Mouse (Mus musculus): ENCODE results near the gene Cntnap2.

The Cntnap2 gene

DNA sequence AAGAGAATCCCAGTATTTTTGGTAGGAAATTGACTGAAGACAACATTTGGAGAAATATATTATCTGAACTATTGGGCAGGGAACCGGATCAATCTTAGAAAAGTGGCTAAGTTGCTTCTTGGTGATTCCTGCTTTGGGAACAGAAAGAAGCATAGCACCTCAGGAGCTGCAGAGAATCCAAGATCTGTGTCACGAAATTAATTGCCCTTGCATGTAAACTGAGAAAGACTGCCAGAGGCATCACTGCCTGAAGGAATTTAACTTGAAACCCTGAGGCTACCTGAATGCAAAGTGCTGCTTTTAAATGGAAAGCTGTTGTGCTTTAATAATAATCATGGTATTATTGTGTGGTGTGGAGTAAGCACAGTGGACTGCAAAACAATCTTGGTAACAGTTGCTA lies 286.2 kb downstream of the Cntnap2 start:
- no peak for DNase-seq

DNA sequence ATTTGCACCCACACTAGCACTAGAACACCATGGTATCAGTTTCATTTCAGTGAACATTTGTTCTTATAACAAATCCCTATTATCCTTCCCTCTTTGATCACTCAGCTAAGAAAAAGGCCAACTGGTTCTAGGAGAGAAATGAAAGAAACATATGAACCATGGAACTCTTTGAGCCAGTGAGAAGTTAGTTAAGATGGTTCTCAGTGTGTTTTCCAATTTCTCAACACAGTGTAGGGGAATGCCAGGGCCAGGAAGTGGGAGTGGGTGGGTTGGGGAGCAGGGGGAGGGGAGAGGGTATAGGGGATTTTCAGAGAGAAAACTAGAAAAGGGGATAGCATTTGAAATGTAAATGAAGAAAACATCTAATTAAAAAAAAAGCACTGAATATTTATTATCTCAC lies 286.8 kb downstream of the Cntnap2 start:
- DNase-seq: no peak

- DNase-seq: no peak
Observed at GRCm38 (mm10) chr6:45366442-45366841, 307.3 kb downstream of the Cntnap2 start.

DNA sequence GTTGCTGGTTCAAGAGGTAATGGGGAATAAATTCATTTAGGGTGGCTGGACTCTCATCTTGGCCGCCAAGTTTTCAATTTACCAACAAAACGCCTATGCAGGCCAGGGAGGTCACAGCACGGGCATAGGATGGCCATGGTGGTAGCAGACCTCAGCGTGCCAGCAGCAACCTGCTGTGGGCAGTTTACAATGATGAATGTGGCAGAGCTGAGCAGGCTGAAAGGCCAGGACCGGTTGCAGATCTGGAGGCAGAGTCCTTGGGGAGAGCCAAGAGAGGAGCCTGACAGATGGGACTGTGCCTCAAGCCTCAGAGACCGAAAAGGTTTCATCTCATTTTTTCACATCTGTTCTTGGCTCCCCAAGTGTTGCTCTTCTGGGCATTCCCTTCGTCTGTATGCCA lies 322.0 kb downstream of the Cntnap2 start:
- no peak for DNase-seq

- no peak for DNase-seq
Observed at GRCm38 (mm10) chr6:45389034-45389433, 329.9 kb downstream of the Cntnap2 start.

- no peak for DNase-seq
Observed at GRCm38 (mm10) chr6:45413629-45414028, 354.5 kb downstream of the Cntnap2 start.

- no peak for DNase-seq
Observed at GRCm38 (mm10) chr6:45455424-45455823, 396.3 kb downstream of the Cntnap2 start.

DNA sequence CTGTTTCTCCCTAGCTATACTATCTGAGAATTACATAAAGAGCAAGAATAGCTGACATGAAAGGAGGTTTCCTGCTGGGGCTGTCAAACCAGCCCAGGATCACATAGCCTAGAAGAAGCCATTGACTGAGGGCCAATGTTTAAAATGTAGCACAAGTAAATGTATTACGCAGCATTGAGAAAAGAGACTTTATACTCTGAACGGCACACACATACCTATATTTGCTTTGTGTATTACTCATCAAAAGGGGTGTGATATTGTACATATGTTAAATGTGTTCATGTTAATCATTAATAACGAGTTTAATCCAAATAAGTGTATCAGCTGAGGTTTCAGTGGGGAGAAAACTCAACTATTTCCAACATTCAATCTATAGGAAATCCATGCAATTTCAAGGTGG lies 459.1 kb downstream of the Cntnap2 start:
- DNase-seq: no peak

DNA sequence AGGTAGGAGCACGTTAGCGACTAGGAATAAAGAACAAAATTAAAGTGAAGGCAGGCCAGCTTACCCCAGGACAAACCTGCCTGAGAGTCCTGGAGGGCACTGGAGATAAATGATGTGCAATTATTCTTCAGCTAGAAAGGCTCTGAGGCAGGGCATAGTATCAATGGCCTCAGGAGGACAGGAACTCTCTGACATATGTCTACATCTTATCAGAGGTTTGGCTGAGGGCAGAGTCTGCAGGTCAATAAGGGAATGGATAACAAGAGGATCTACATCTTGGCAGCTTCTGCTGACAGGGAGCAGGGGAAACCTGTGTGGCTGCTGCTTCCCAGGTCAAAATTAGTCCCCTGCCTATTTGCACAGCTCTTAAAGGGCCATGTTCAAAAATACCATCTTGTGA lies 477.8 kb downstream of the Cntnap2 start:
- no peak for DNase-seq

DNA sequence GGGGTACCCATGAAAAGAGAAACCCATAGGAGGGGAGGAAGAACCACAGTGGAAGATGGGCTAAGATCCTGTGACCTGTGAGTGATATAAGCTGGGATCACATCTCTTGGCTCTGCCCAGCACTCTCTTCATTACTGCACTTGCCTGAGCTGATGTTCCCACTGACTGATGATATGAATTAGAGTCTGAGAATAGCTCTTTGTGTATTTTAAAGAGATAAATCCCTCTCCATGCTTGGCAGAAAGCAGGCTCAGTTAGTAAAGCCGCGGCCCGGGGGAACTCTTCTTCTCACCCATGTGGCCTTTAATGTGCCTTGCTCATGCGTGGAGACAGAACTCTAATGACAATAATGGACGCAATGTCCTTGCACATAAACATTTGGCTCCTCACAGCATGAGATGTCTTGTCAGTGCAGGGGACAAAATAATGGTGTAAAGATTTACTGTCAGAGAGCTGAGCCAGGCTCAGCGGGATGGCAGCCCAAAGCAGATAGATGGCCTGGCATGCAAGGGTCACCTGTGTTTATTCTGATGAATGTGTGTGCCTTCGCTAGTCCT lies 485.2 kb downstream of the Cntnap2 start:
- no peak for DNase-seq

DNA sequence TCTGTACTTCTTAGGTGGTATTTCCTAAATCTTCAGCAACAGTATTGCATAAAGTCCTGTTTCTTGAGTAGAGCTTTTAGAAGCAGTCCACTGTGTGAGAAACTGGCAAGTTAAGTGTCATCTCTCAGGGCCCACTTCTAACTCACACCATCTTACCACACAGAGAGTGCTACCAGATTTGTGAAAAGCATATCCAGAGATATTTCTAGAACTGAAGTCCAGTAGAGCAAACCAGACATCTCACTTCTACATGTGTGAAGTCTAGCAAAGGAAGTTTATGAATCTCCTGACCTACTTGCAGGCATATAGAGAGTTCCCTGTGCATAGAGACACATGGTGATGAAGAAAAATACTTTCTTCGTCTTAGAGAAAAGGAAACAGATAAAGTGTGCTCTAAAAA lies 500.6 kb downstream of the Cntnap2 start:
- no peak for DNase-seq

GRCm38 (mm10) chr6:45584467-45585094 lies 525.4 kb downstream of the Cntnap2 start:
- DNase-seq: no peak

DNA sequence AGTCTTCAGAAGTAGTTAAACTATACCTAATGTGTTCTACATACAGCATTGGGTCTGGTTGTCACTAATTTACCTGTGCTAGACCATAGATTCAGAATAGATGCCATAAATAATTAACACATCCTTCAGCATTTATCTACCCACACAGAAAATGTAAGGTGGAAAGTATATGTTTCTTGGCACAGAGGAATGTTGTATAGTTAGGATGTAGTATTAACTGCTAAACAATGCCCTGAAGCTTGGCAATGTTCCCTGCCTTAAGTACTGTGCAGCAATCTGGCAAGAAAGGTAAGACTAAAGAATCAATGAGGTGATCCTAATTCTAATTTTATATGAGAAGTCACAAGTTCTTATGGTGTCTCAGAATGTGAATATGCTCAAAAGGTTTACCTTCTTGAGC lies 529.9 kb downstream of the Cntnap2 start:
- no peak for DNase-seq

GRCm38 (mm10) chr6:45647017-45647416 lies 587.9 kb downstream of the Cntnap2 start:
- no peak for DNase-seq

DNA sequence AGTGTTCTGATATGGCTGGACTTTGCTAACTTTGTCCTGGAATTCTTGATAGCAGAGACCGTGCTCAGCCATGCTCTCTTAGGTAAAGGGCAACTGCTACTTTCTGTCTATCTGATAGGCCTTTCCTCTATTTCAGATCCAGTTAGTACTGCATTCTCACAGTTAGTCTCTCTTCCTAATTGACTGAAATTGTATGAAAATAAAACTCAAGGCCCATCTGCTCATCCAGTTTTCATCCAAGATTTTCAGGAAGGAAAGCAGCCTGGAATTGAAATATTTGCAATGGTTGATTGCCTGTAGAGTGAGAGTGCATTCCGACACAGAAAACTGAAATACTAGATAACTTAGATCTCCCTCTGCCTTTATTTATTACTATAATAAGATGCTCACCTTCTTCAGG lies 589.3 kb downstream of the Cntnap2 start:
- no peak for DNase-seq

DNA sequence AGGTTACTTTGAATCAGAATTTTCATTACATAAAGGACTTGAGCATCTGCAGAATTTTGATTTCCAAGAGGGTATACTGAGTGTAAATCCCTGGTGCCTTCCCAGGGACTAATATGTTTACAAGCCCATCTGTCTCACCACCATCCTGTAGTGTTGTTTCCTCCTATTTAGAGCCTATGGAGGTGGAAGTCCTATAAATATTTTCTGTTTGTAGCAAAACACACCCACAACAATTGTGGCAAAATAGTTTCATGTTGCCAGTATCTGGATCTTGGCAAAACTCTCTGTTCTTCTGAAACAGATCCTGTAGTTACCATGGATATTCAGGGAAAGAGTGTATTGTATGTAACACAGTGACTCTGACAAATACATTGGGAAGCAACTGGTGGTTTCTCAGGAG lies 641.1 kb downstream of the Cntnap2 start:
- DNase-seq: no peak

GRCm38 (mm10) chr6:45791612-45792011 lies 732.5 kb downstream of the Cntnap2 start:
- DNase-seq: peak; percentile 71

- DNase-seq: no peak
Observed at GRCm38 (mm10) chr6:45841626-45842341, 782.6 kb downstream of the Cntnap2 start.

DNA sequence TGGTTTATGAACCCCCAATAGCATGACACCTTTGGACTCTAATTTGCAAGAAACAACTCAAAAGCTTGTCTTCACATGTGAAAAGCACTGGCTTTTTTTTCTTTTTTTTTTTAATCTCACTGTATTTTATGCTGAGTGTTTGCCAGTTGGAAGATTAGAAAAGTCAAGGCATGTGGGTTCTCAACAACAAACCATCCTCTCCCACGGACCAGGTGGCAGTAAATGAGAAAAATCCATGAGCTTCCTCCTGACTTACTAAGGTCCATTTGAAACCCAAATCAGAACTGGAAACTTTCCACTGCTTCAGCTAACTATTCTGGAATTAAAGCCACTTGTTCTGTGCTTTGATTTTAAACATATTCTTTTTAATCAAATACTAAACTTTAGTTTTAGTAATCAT lies 784.6 kb downstream of the Cntnap2 start:
- DNase-seq: no peak

DNA sequence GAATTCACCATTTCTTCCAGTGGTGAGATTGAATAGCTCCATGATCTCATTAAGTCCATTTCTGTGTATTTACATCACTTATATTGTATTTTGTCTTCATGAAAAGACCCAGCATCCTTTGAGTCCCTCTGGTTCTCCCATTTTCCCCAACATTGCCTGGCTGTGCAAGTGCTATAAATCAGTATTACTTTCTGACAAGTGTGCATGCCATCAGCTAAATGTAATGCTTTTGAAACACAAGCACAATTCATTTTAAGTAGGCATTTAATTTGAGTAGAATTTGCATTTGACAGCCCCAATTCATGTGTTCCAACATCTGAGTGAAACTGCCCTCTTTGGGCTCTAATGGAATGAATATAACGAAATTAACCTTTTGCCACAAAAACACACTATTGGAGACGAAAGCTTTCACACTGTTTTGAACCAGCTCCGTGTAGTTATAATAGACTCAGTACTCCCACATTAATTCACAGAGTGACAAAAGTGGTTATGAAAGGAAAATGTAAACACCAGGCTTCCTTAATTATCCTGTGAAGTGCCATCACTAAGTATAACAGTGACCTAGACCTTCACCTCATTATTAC lies 812.3 kb downstream of the Cntnap2 start:
- DNase-seq: no peak

- no peak for DNase-seq
Observed at GRCm38 (mm10) chr6:45885486-45885885, 826.3 kb downstream of the Cntnap2 start.

DNA sequence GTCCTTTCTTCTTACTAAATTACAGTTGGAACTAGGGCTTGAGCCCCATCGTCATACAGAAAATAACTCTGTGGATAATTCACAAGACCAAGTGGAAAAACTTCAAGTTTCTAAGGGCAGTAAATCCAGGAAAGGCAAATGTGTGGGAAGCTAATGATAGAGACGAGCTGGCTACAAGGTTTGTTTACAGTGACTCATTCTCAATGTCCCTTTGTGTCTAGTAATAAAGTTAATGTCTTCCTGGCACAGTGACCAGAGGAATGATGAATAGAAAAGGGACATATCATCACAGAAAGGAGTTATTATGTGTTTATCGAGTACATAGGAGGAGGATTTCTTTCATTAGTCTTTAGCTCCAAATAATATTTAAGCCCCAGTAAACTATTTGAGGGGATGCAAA lies 828.7 kb downstream of the Cntnap2 start:
- DNase-seq: no peak

DNA sequence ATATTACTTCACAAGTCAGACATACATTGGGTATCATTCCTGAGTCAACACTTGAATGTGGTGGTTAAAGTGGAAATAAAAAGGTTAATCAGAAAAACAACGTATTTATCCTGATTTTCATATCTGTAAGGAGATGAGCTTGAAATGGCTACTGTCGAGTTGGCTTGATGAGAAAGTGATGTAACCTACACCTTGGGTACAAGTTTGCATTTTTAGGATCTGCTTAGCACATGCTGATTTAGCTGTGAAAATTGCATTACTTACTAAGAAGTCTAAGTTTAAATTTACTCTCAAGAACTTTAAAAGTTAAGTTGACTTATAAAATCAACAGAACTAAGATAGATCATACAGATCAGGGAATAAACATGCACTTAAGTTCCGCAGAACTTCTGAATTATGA lies 879.1 kb downstream of the Cntnap2 start:
- no peak for DNase-seq

GRCm38 (mm10) chr6:45938775-45939174 lies 879.6 kb downstream of the Cntnap2 start:
- no peak for DNase-seq

Data from heart, adult 11 months (tissue).